Mouse (Mus musculus): Measurements from ENCODE around the gene G0s2. TPM values are rescaled to one million over a fixed set of nuclear protein-coding genes. Genes with fewer than 3 reads are reported as not detected.

G0s2 gene
- polyA plus RNA-seq, 1 experiment from 2014 or later = 6.2 TPM

GRCm38 (mm10) chr1:193238426-193238825 lies 34.6 kb downstream of the G0s2 start:
- H3K27ac ChIP-seq (replicated peaks; ENCODE audit: low read depth, low read length) = no peak overlapping the region
- H3K4me1 ChIP-seq (ENCODE audit: control insufficient read depth, insufficient read depth, low read length) = no peaks in the 10 kb centered on the region
- no peak overlapping the region for H3K9ac ChIP-seq (ENCODE audit: low read length)
- WGBS = 50% methylated on average over 4 of the region's 4 CpGs
- no peaks in the 10 kb centered on the region for H3K9me3 ChIP-seq (ENCODE audit: control insufficient read depth, low read length)
- no peak for DNase-seq (ENCODE audit: low spot score)
- H3K27me3 ChIP-seq (ENCODE audit: control insufficient read depth, insufficient read depth, low read length) = no peaks in the 10 kb centered on the region
- no peaks in the 10 kb centered on the region for H3K36me3 ChIP-seq (ENCODE audit: control insufficient read depth, insufficient read depth, low read length)
- no peak overlapping the region for H3K4me2 ChIP-seq (ENCODE audit: low read depth, severe bottlenecking)
- ATAC-seq (ENCODE audit: insufficient number of reproducible peaks, low FRiP score, low TSS enrichment, low read depth) = no peak
- no peak overlapping the region for H3K4me3 ChIP-seq (ENCODE audit: low read depth, low read length)

- no peaks in the 10 kb centered on the region for H3K27me3 ChIP-seq (ENCODE audit: control insufficient read depth, insufficient read depth, low read length)
- WGBS = 89% methylated on average over 7 of the region's 7 CpGs
- no peaks in the 10 kb centered on the region for H3K36me3 ChIP-seq (ENCODE audit: control insufficient read depth, insufficient read depth, low read length)
- H3K9me3 ChIP-seq (ENCODE audit: control insufficient read depth, low read length) = no peaks in the 10 kb centered on the region
- no peak overlapping the region for H3K4me3 ChIP-seq (ENCODE audit: low read depth, low read length)
- no peak overlapping the region for H3K4me2 ChIP-seq (ENCODE audit: low read depth, severe bottlenecking)
- ATAC-seq (ENCODE audit: insufficient number of reproducible peaks, low FRiP score, low TSS enrichment, low read depth) (no peak), DNase-seq (ENCODE audit: low spot score) (no peak)
- H3K27ac ChIP-seq (replicated peaks; ENCODE audit: low read depth, low read length) = no peak overlapping the region
- no peaks in the 10 kb centered on the region for H3K4me1 ChIP-seq (ENCODE audit: control insufficient read depth, insufficient read depth, low read length)
- H3K9ac ChIP-seq (ENCODE audit: low read length) = no peak overlapping the region
Measured at GRCm38 (mm10) chr1:193234930-193235329, 38.1 kb downstream of the G0s2 start.

GRCm38 (mm10) chr1:193234130-193234645 lies 38.8 kb downstream of the G0s2 start:
- WGBS = 92% methylated on average over 2 of the region's 2 CpGs
- no peak overlapping the region for H3K4me3 ChIP-seq (ENCODE audit: low read depth, low read length)
- ATAC-seq (ENCODE audit: insufficient number of reproducible peaks, low FRiP score, low TSS enrichment, low read depth) = no peak
- H3K9me3 ChIP-seq (ENCODE audit: control insufficient read depth, low read length) = no peaks in the 10 kb centered on the region
- no peak overlapping the region for H3K4me2 ChIP-seq (ENCODE audit: low read depth, severe bottlenecking)
- no peak overlapping the region for H3K9ac ChIP-seq (ENCODE audit: low read length)
- DNase-seq (ENCODE audit: low spot score) = no peak
- H3K27ac ChIP-seq (replicated peaks; ENCODE audit: low read depth, low read length) = no peak overlapping the region
- H3K4me1 ChIP-seq (ENCODE audit: control insufficient read depth, insufficient read depth, low read length) = no peaks in the 10 kb centered on the region
- no peaks in the 10 kb centered on the region for H3K36me3 ChIP-seq (ENCODE audit: control insufficient read depth, insufficient read depth, low read length)
- no peaks in the 10 kb centered on the region for H3K27me3 ChIP-seq (ENCODE audit: control insufficient read depth, insufficient read depth, low read length)

GRCm38 (mm10) chr1:193232732-193233131 lies 40.3 kb downstream of the G0s2 start:
- Histone ChIP-seq H3K4me3 (ENCODE audit: low read depth, low read length) (no peak overlapping the region), H3K4me2 (ENCODE audit: low read depth, severe bottlenecking) (no peak overlapping the region), H3K27me3 (ENCODE audit: control insufficient read depth, insufficient read depth, low read length) (no peaks in the 10 kb centered on the region), H3K9ac (ENCODE audit: low read length) (no peak overlapping the region), H3K9me3 (ENCODE audit: control insufficient read depth, low read length) (no peaks in the 10 kb centered on the region), H3K27ac (replicated peaks; ENCODE audit: low read depth, low read length) (no peak overlapping the region), H3K4me1 (ENCODE audit: control insufficient read depth, insufficient read depth, low read length) (no peaks in the 10 kb centered on the region), H3K36me3 (ENCODE audit: control insufficient read depth, insufficient read depth, low read length) (no peaks in the 10 kb centered on the region)
- WGBS = 73% methylated on average over 2 of the region's 2 CpGs
- ATAC-seq (ENCODE audit: insufficient number of reproducible peaks, low FRiP score, low TSS enrichment, low read depth) (no peak), DNase-seq (ENCODE audit: low spot score) (no peak)

GRCm38 (mm10) chr1:193230935-193231334 lies 42.1 kb downstream of the G0s2 start:
- Histone ChIP-seq H3K9ac (ENCODE audit: low read length) (no peak overlapping the region), H3K4me2 (ENCODE audit: low read depth, severe bottlenecking) (no peak overlapping the region), H3K9me3 (ENCODE audit: control insufficient read depth, low read length) (no peaks in the 10 kb centered on the region), H3K4me1 (ENCODE audit: control insufficient read depth, insufficient read depth, low read length) (no peaks in the 10 kb centered on the region), H3K27me3 (ENCODE audit: control insufficient read depth, insufficient read depth, low read length) (no peaks in the 10 kb centered on the region), H3K27ac (replicated peaks; ENCODE audit: low read depth, low read length) (no peak overlapping the region), H3K4me3 (ENCODE audit: low read depth, low read length) (no peak overlapping the region), H3K36me3 (ENCODE audit: control insufficient read depth, insufficient read depth, low read length) (no peaks in the 10 kb centered on the region)
- no peak for DNase-seq (ENCODE audit: low spot score)
- WGBS = 84% methylated on average over 5 of the region's 5 CpGs
- no peak for ATAC-seq (ENCODE audit: insufficient number of reproducible peaks, low FRiP score, low TSS enrichment, low read depth)

GRCm38 (mm10) chr1:193230531-193230930 lies 42.5 kb downstream of the G0s2 start:
- ATAC-seq (ENCODE audit: insufficient number of reproducible peaks, low FRiP score, low TSS enrichment, low read depth) (no peak), DNase-seq (ENCODE audit: low spot score) (no peak)
- Histone ChIP-seq H3K9ac (ENCODE audit: low read length) (no peak overlapping the region), H3K4me1 (ENCODE audit: control insufficient read depth, insufficient read depth, low read length) (no peaks in the 10 kb centered on the region), H3K4me3 (ENCODE audit: low read depth, low read length) (no peak overlapping the region), H3K9me3 (ENCODE audit: control insufficient read depth, low read length) (no peaks in the 10 kb centered on the region), H3K4me2 (ENCODE audit: low read depth, severe bottlenecking) (no peak overlapping the region), H3K27ac (replicated peaks; ENCODE audit: low read depth, low read length) (no peak overlapping the region), H3K27me3 (ENCODE audit: control insufficient read depth, insufficient read depth, low read length) (no peaks in the 10 kb centered on the region), H3K36me3 (ENCODE audit: control insufficient read depth, insufficient read depth, low read length) (no peaks in the 10 kb centered on the region)
- WGBS = 85% methylated on average over 3 of the region's 3 CpGs

- Histone ChIP-seq H3K4me2 (ENCODE audit: low read depth, severe bottlenecking) (no peak overlapping the region), H3K4me3 (ENCODE audit: low read depth, low read length) (no peak overlapping the region), H3K9ac (ENCODE audit: low read length) (no peak overlapping the region), H3K36me3 (ENCODE audit: control insufficient read depth, insufficient read depth, low read length) (no peaks in the 10 kb centered on the region), H3K9me3 (ENCODE audit: control insufficient read depth, low read length) (no peaks in the 10 kb centered on the region), H3K27ac (replicated peaks; ENCODE audit: low read depth, low read length) (no peak overlapping the region), H3K4me1 (ENCODE audit: control insufficient read depth, insufficient read depth, low read length) (no peaks in the 10 kb centered on the region), H3K27me3 (ENCODE audit: control insufficient read depth, insufficient read depth, low read length) (no peaks in the 10 kb centered on the region)
- no peak for ATAC-seq (ENCODE audit: insufficient number of reproducible peaks, low FRiP score, low TSS enrichment, low read depth)
- 95% methylated on average over 5 of the region's 5 CpGs for WGBS
- no peak for DNase-seq (ENCODE audit: low spot score)
Measured at GRCm38 (mm10) chr1:193229570-193229969, 43.4 kb downstream of the G0s2 start.

GRCm38 (mm10) chr1:193227537-193227936 lies 45.5 kb downstream of the G0s2 start:
- H3K36me3 ChIP-seq (ENCODE audit: control insufficient read depth, insufficient read depth, low read length) = no peaks in the 10 kb centered on the region
- H3K9me3 ChIP-seq (ENCODE audit: control insufficient read depth, low read length) = no peaks in the 10 kb centered on the region
- no peaks in the 10 kb centered on the region for H3K4me1 ChIP-seq (ENCODE audit: control insufficient read depth, insufficient read depth, low read length)
- DNase-seq (ENCODE audit: low spot score) (no peak), ATAC-seq (ENCODE audit: insufficient number of reproducible peaks, low FRiP score, low TSS enrichment, low read depth) (no peak)
- H3K27ac ChIP-seq (replicated peaks; ENCODE audit: low read depth, low read length) = no peak overlapping the region
- no peak overlapping the region for H3K4me2 ChIP-seq (ENCODE audit: low read depth, severe bottlenecking)
- H3K27me3 ChIP-seq (ENCODE audit: control insufficient read depth, insufficient read depth, low read length) = no peaks in the 10 kb centered on the region
- no peak overlapping the region for H3K4me3 ChIP-seq (ENCODE audit: low read depth, low read length)
- no peak overlapping the region for H3K9ac ChIP-seq (ENCODE audit: low read length)
- 64% methylated on average over 4 of the region's 4 CpGs for WGBS

Data from limb, embryonic 11.5 days (tissue).